Comparison of ENCODE assay signal across 9 mouse cellular contexts in the genomic region with DNA sequence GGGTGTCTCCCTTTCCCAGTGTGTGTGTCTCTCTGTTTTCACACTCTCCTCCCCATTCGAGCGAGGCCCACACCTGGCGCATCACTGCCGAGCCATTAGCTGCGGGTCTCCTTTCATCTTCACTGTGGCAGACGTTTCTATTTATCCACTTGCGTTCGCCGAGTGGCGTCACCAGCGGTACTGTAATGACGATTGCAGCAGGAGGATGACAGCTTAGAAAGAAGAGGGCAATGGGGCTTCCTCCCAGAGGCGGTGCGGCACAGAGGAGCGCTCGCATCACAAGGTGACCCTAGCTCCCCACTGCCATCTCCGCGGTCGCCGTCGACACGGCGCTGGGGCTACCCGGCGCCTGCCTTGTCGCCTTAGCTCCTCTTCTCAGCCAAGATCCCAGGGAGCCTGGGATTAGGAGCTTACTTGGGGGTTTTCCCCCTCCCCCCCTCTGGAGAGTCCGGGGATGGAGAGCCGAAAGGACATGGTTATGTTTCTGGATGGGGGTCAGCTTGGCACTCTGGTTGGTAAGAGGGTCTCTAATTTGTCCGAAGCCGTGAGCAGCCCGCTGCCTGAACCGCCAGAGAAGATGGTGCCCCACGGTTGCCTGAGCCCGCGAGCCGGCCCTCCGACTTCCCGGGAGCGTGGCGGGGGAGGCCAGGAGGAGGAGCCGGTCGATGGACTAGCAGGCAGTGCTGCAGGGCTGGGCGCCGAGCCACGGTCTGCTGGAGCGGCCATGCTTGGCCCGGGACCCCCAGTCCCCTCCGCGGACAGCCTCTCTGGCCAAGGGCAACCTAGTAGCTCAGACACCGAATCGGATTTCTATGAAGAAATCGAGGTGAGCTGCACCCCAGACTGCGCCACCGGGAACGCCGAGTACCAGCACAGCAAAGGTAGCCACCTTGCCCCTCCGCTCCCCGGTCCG. TPM values are rescaled to one million over a fixed set of nuclear protein-coding genes. Genes with fewer than 3 reads are reported as not detected.
DNase-seq lines count a peak whose midpoint lies in the region; ATAC-seq lines count a peak whose summit lies in the region.
"Had no signal": no experiment of that assay in that cellular context is flagged by ENCODE, and none has a peak within 500 bp of the region (broad histone marks: within the 10 kb centered on the region; RNA-seq: fewer than 3 reads in every experiment).

A gene (plus strand): TSS at position 108 of the 913 bp plus-strand sequence.

- H3K36me3 ChIP-seq in liver, embryonic 11.5 days (ENCODE audit: control insufficient read depth, insufficient read depth, low read length), result no peaks in the 10 kb centered on the region
- H3K36me3 ChIP-seq in forebrain, embryonic 13.5 days (ENCODE audit: poor library complexity, severe bottlenecking), result no peaks in the 10 kb centered on the region
- no peaks in the 10 kb centered on the region for H3K36me3 ChIP-seq in intestine, embryonic 16.5 days (ENCODE audit: control insufficient read depth, insufficient read depth, low read length)

- no peak for ATAC-seq in liver, embryonic 11.5 days (replicated peaks; ENCODE audit: low FRiP score)
- no peak for ATAC-seq in forebrain, embryonic 13.5 days
- 0 out of 2 replicates have a peak, but pooled peaks have one; percentile 36 for ATAC-seq in intestine, embryonic 16.5 days

- DNase-seq in liver, embryonic 11.5 days (ENCODE audit: low spot score), result peak; percentile 48
- DNase-seq in liver, result no peak
- DNase-seq in retina, embryonic 14.5 days (ENCODE audit: low spot score), result peak; percentile 33
- no peak for DNase-seq in right cerebral cortex, postnatal 25 days
- DNase-seq in left cerebral cortex, adult 8-10 months (ENCODE audit: low spot score in 2 of 2), result no peak
- DNase-seq: lung, postnatal 36 days had no signal

- no peak within 1 kb of the TSS for H3K27ac ChIP-seq in liver, embryonic 11.5 days (ENCODE audit: low read depth, low read length)
- no peak within 1 kb of the TSS for H3K27ac ChIP-seq in forebrain, embryonic 13.5 days
- H3K27ac ChIP-seq in intestine, embryonic 16.5 days (ENCODE audit: low read length), result no peak within 1 kb of the TSS
- H3K27ac ChIP-seq: heart, adult 2 months had no signal

- H3K9me3 ChIP-seq in liver, embryonic 11.5 days (ENCODE audit: control insufficient read depth, low read length), result no peaks in the 10 kb centered on the region
- H3K9me3 ChIP-seq in forebrain, embryonic 13.5 days (replicated peaks), result no peaks in the 10 kb centered on the region
- no peaks in the 10 kb centered on the region for H3K9me3 ChIP-seq in intestine, embryonic 16.5 days (ENCODE audit: control insufficient read depth, low read length)

- H3K4me1 ChIP-seq in liver, embryonic 11.5 days (replicated peaks; ENCODE audit: control insufficient read depth, insufficient read depth, low read length), result peaks cover 3% of the 10 kb centered on the region; the same call in 1 of the 2 replicates
- peaks cover 16% of the 10 kb centered on the region for H3K4me1 ChIP-seq in forebrain, embryonic 13.5 days
- peaks cover 17% of the 10 kb centered on the region for H3K4me1 ChIP-seq in intestine, embryonic 16.5 days (ENCODE audit: control insufficient read depth, insufficient read depth, low read length)

- 2% methylated on average over 59 of the region's 59 CpGs for WGBS in liver, embryonic 11.5 days
- WGBS in forebrain, embryonic 13.5 days, result under 1% methylated on average over 53 of the region's 59 CpGs
- under 1% methylated on average over 59 of the region's 59 CpGs for WGBS in intestine, embryonic 16.5 days

- no peak within 1 kb of the TSS for H3K9ac ChIP-seq in liver, embryonic 11.5 days (ENCODE audit: low read depth, low read length)
- no peak within 1 kb of the TSS for H3K9ac ChIP-seq in forebrain, embryonic 13.5 days
- H3K9ac ChIP-seq in intestine, embryonic 16.5 days (ENCODE audit: low read depth, low read length), result no peak within 1 kb of the TSS

- H3K4me3 ChIP-seq in liver, embryonic 11.5 days (ENCODE audit: low read depth, low read length), result peak within 1 kb of the TSS; percentile 26; the same call in 1 of the 2 replicates
- H3K4me3 ChIP-seq in forebrain, embryonic 13.5 days, result peak within 1 kb of the TSS; percentile 9; the same call in 1 of the 2 replicates
- peak within 1 kb of the TSS; percentile 25 for H3K4me3 ChIP-seq in intestine, embryonic 16.5 days (ENCODE audit: low read length)
- H3K4me3 ChIP-seq: heart, adult 2 months had no signal

- H3K27me3 ChIP-seq in liver, embryonic 11.5 days (replicated peaks; ENCODE audit: control insufficient read depth, insufficient read depth, low read length), result peaks cover 100% of the 10 kb centered on the region
- peaks cover 99% of the 10 kb centered on the region for H3K27me3 ChIP-seq in forebrain, embryonic 13.5 days
- H3K27me3 ChIP-seq in intestine, embryonic 16.5 days (replicated peaks; ENCODE audit: control insufficient read depth, insufficient read depth, low read length), result peaks cover 94% of the 10 kb centered on the region

- peak within 1 kb of the TSS; percentile 18 for H3K4me2 ChIP-seq in liver, embryonic 11.5 days
- H3K4me2 ChIP-seq in forebrain, embryonic 13.5 days, result peak within 1 kb of the TSS; percentile 2; the same call in 1 of the 2 replicates
- H3K4me2 ChIP-seq in intestine, embryonic 16.5 days (ENCODE audit: low read depth, low read length), result peak within 1 kb of the TSS; percentile 32

RNA-seq across cellular contexts. Expression of the gene that starts here (rescaled TPM):
- 0.12 TPM in 1 of 2 replicates, not detected in the other for polyA plus RNA-seq in liver, embryonic 11.5 days (2014; fragmentation: Nextera tagmentation; extraction: Ambion mirVana)
- not detected in 2 replicates for polyA plus RNA-seq in forebrain, embryonic 13.5 days (2015; fragmentation: Nextera tagmentation; extraction: Ambion mirVana)
- not detected in 2 replicates for polyA plus RNA-seq in intestine, embryonic 16.5 days (2015; fragmentation: Nextera tagmentation; extraction: Ambion mirVana)
- not detected for total RNA-seq in left cerebral cortex, adult 8-10 months (2022)
- total RNA-seq: heart, adult 2 months had no signal
- polyA plus RNA-seq: heart, adult 2 months had no signal

Comparison
In these comparisons a context has a peak if more than half of its experiments do, and no peak if none do; other contexts are left out.
1. Peak in DNase-seq, H3K4me3 ChIP-seq and H3K4me2 ChIP-seq in liver, embryonic 11.5 days; RNA of the gene not detected or under 1 TPM.
2. Peak in ATAC-seq, H3K4me3 ChIP-seq and H3K4me2 ChIP-seq in intestine, embryonic 16.5 days; RNA of the gene not detected or under 1 TPM.